Mouse (Mus musculus): ENCODE data around the gene Eps8. TPM values are rescaled to one million over a fixed set of nuclear protein-coding genes. Genes with fewer than 3 reads are reported as not detected.

The Eps8 gene
- polyA plus RNA-seq, 1 experiment from 2014 or later: 2.5 TPM

GRCm38 (mm10) chr6:137670820-137671219 lies 16.1 kb upstream of the Eps8 start:
- no peak overlapping the region for H3K27ac ChIP-seq (ENCODE audit: low read depth, low read length)
- no peaks in the 10 kb centered on the region for H3K9me3 ChIP-seq (ENCODE audit: control insufficient read depth, low read length)
- DNase-seq (ENCODE audit: low spot score) (no peak), ATAC-seq (replicated peaks; ENCODE audit: low FRiP score) (no peak)
- WGBS: 89% methylated on average over 9 of the region's 9 CpGs
- no peak overlapping the region for H3K4me2 ChIP-seq
- no peaks in the 10 kb centered on the region for H3K36me3 ChIP-seq (ENCODE audit: control insufficient read depth, insufficient read depth, low read length)
- no peak overlapping the region for H3K9ac ChIP-seq (ENCODE audit: low read depth, low read length)
- no peaks in the 10 kb centered on the region for H3K27me3 ChIP-seq (replicated peaks; ENCODE audit: control insufficient read depth, insufficient read depth, low read length)
- H3K4me3 ChIP-seq (ENCODE audit: low read depth, low read length): no peak overlapping the region
- no peaks in the 10 kb centered on the region for H3K4me1 ChIP-seq (replicated peaks; ENCODE audit: control insufficient read depth, insufficient read depth, low read length)

DNA sequence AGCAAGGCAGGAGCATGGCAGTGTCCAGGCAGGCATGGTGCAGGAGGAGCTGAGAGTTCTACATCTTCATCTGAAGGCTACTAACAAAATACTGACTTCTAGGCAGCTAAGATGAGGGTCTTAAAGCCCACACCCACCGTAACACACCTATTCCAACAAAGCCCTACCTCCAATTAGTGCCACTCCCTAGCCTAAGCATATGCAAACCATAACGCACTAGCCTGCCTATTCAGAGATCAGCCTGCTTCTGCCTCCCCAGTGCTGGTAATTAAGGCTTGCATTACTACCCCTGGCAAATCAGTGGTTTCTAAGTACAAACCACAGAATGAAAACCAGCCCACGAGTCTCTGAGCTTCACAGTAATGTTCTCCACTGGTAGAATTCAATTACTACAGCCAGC lies 15.2 kb upstream of the Eps8 start:
- Histone ChIP-seq H3K27ac (ENCODE audit: low read depth, low read length) (no peak overlapping the region), H3K9me3 (ENCODE audit: control insufficient read depth, low read length) (no peaks in the 10 kb centered on the region), H3K9ac (ENCODE audit: low read depth, low read length) (no peak overlapping the region), H3K4me1 (replicated peaks; ENCODE audit: control insufficient read depth, insufficient read depth, low read length) (no peaks in the 10 kb centered on the region), H3K36me3 (ENCODE audit: control insufficient read depth, insufficient read depth, low read length) (no peaks in the 10 kb centered on the region), H3K27me3 (replicated peaks; ENCODE audit: control insufficient read depth, insufficient read depth, low read length) (no peaks in the 10 kb centered on the region), H3K4me3 (ENCODE audit: low read depth, low read length) (no peak overlapping the region), H3K4me2 (no peak overlapping the region)
- 82% methylated on average over 3 of the region's 3 CpGs for WGBS
- ATAC-seq (replicated peaks; ENCODE audit: low FRiP score) (no peak), DNase-seq (ENCODE audit: low spot score) (no peak)

- Histone ChIP-seq H3K36me3 (ENCODE audit: control insufficient read depth, insufficient read depth, low read length) (no peaks in the 10 kb centered on the region), H3K9me3 (ENCODE audit: control insufficient read depth, low read length) (no peaks in the 10 kb centered on the region), H3K4me3 (ENCODE audit: low read depth, low read length) (no peak overlapping the region), H3K9ac (ENCODE audit: low read depth, low read length) (no peak overlapping the region), H3K27ac (ENCODE audit: low read depth, low read length) (no peak overlapping the region), H3K4me1 (replicated peaks; ENCODE audit: control insufficient read depth, insufficient read depth, low read length) (no peaks in the 10 kb centered on the region), H3K27me3 (replicated peaks; ENCODE audit: control insufficient read depth, insufficient read depth, low read length) (no peaks in the 10 kb centered on the region), H3K4me2 (no peak overlapping the region)
- DNase-seq (ENCODE audit: low spot score) (no peak), ATAC-seq (replicated peaks; ENCODE audit: low FRiP score) (no peak)
- 77% methylated on average over 1 of the region's 1 CpGs for WGBS
Measured at GRCm38 (mm10) chr6:137669433-137669832, 14.8 kb upstream of the Eps8 start.

GRCm38 (mm10) chr6:137668331-137668730 lies 13.7 kb upstream of the Eps8 start:
- no peaks in the 10 kb centered on the region for H3K4me1 ChIP-seq (replicated peaks; ENCODE audit: control insufficient read depth, insufficient read depth, low read length)
- H3K9me3 ChIP-seq (ENCODE audit: control insufficient read depth, low read length): no peaks in the 10 kb centered on the region
- no peaks in the 10 kb centered on the region for H3K36me3 ChIP-seq (ENCODE audit: control insufficient read depth, insufficient read depth, low read length)
- DNase-seq (ENCODE audit: low spot score) (no peak), ATAC-seq (replicated peaks; ENCODE audit: low FRiP score) (no peak)
- no peak overlapping the region for H3K27ac ChIP-seq (ENCODE audit: low read depth, low read length)
- no peak overlapping the region for H3K4me3 ChIP-seq (ENCODE audit: low read depth, low read length)
- WGBS: 68% methylated on average over 3 of the region's 3 CpGs
- no peak overlapping the region for H3K4me2 ChIP-seq
- H3K9ac ChIP-seq (ENCODE audit: low read depth, low read length): no peak overlapping the region
- H3K27me3 ChIP-seq (replicated peaks; ENCODE audit: control insufficient read depth, insufficient read depth, low read length): no peaks in the 10 kb centered on the region

DNA sequence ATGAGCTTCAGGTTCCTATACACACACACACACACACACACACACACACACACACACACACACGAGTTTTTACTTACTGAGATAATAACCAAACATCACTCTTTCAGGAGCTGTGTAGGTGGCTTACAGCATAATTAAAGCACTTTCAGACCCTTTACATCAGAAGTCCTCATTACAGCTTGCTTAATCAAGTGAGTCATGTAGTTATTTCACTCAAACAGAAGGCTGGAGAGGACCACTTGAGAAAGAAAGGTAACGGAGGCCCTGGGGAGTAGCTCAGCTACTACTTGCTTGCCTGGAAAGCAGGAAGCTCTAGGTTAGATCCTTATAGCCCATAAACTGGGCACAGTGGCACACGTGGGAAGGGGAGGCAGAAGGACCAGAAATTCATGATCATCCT lies 13.0 kb upstream of the Eps8 start:
- Histone ChIP-seq H3K27ac (ENCODE audit: low read depth, low read length) (no peak overlapping the region), H3K4me3 (ENCODE audit: low read depth, low read length) (no peak overlapping the region), H3K27me3 (replicated peaks; ENCODE audit: control insufficient read depth, insufficient read depth, low read length) (no peaks in the 10 kb centered on the region), H3K36me3 (ENCODE audit: control insufficient read depth, insufficient read depth, low read length) (no peaks in the 10 kb centered on the region), H3K4me1 (replicated peaks; ENCODE audit: control insufficient read depth, insufficient read depth, low read length) (no peaks in the 10 kb centered on the region), H3K9ac (ENCODE audit: low read depth, low read length) (no peak overlapping the region), H3K4me2 (no peak overlapping the region), H3K9me3 (ENCODE audit: control insufficient read depth, low read length) (no peaks in the 10 kb centered on the region)
- 61% methylated on average over 3 of the region's 3 CpGs for WGBS
- DNase-seq (ENCODE audit: low spot score) (no peak), ATAC-seq (replicated peaks; ENCODE audit: low FRiP score) (no peak)

GRCm38 (mm10) chr6:137664936-137665335 lies 10.3 kb upstream of the Eps8 start:
- no peak overlapping the region for H3K4me3 ChIP-seq (ENCODE audit: low read depth, low read length)
- no peak overlapping the region for H3K27ac ChIP-seq (ENCODE audit: low read depth, low read length)
- H3K9me3 ChIP-seq (ENCODE audit: control insufficient read depth, low read length): no peaks in the 10 kb centered on the region
- ATAC-seq (replicated peaks; ENCODE audit: low FRiP score) (no peak), DNase-seq (ENCODE audit: low spot score) (no peak)
- no peak overlapping the region for H3K4me2 ChIP-seq
- no peaks in the 10 kb centered on the region for H3K4me1 ChIP-seq (replicated peaks; ENCODE audit: control insufficient read depth, insufficient read depth, low read length)
- H3K27me3 ChIP-seq (replicated peaks; ENCODE audit: control insufficient read depth, insufficient read depth, low read length): no peaks in the 10 kb centered on the region
- 57% methylated on average over 3 of the region's 3 CpGs for WGBS
- no peaks in the 10 kb centered on the region for H3K36me3 ChIP-seq (ENCODE audit: control insufficient read depth, insufficient read depth, low read length)
- no peak overlapping the region for H3K9ac ChIP-seq (ENCODE audit: low read depth, low read length)

DNA sequence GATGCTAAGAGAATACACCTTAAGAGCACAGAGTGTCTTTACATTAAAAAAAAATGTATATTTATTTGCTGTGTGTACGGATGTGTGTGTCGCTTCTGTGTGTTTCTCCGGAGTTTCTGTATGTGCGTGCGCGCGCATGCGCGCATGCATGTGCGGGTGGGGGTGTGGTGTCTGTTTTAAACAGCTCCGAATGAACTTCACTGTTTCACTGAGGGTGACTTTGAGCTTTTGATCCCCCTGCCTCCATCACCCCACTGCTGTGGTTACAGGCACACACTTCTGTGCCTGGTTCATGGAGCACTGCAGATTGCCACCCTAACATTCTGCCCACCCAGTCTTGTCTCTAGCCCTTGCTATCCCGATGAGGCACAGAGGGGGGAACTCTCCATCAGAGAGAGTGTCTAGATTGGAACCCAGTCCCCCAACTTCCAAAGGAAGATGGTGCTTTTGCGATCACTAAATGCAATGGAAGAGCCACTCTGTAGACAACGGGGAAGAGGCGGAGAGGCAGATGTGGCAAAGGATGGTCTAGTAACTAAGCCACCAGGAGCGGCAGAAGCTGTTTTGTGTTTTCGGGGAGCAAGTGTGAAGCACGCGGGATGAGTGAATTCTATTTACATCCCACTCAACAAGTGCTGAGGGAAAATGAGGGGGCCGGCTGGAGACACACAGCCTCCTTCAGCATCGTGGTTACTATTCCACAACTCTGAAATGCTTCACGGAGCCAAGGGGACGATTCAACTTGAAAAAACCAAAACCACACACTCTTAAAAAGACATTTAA lies 7.1 kb upstream of the Eps8 start:
- Histone ChIP-seq H3K27me3 (replicated peaks; ENCODE audit: control insufficient read depth, insufficient read depth, low read length) (no peaks in the 10 kb centered on the region), H3K4me1 (replicated peaks; ENCODE audit: control insufficient read depth, insufficient read depth, low read length) (no peaks in the 10 kb centered on the region), H3K27ac (ENCODE audit: low read depth, low read length) (no peak overlapping the region), H3K36me3 (ENCODE audit: control insufficient read depth, insufficient read depth, low read length) (no peaks in the 10 kb centered on the region), H3K9me3 (ENCODE audit: control insufficient read depth, low read length) (no peaks in the 10 kb centered on the region), H3K4me2 (no peak overlapping the region), H3K9ac (ENCODE audit: low read depth, low read length) (no peak overlapping the region), H3K4me3 (ENCODE audit: low read depth, low read length) (no peak overlapping the region)
- DNase-seq (ENCODE audit: low spot score): no peak
- WGBS: 89% methylated on average over 23 of the region's 23 CpGs
- no peak for ATAC-seq (replicated peaks; ENCODE audit: low FRiP score)

GRCm38 (mm10) chr6:137658426-137659088 lies 3.9 kb upstream of the Eps8 start:
- ATAC-seq (replicated peaks; ENCODE audit: low FRiP score): no peak
- no peaks in the 10 kb centered on the region for H3K9me3 ChIP-seq (ENCODE audit: control insufficient read depth, low read length)
- H3K27me3 ChIP-seq (replicated peaks; ENCODE audit: control insufficient read depth, insufficient read depth, low read length): no peaks in the 10 kb centered on the region
- no peaks in the 10 kb centered on the region for H3K36me3 ChIP-seq (ENCODE audit: control insufficient read depth, insufficient read depth, low read length)
- H3K4me1 ChIP-seq (replicated peaks; ENCODE audit: control insufficient read depth, insufficient read depth, low read length): no peaks in the 10 kb centered on the region
- H3K9ac ChIP-seq (ENCODE audit: low read depth, low read length): no peak overlapping the region
- no peak overlapping the region for H3K4me2 ChIP-seq
- no peak overlapping the region for H3K27ac ChIP-seq (ENCODE audit: low read depth, low read length)
- DNase-seq (ENCODE audit: low spot score): no peak
- H3K4me3 ChIP-seq (ENCODE audit: low read depth, low read length): no peak overlapping the region
- 70% methylated on average over 12 of the region's 12 CpGs for WGBS

DNA sequence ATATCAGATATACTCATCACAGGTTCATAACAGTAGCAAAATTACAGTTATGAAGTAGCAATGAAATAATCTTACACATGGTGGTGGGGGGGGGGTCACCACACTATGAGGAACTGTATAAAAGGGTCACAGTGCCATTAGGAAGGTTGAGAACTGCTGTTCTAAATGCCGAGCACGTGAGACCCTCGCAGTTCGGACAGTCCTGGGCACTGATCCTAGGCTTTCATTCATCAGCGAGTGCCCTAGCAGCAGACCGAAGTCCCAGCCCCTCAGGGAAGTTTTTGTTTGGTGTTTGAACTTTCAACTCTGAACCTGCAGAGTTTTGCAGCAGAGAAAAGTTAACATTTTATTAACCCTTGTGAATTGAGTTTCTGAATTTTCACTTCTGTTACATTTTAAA lies 2.5 kb upstream of the Eps8 start:
- H3K4me2 ChIP-seq: no peak overlapping the region
- 83% methylated on average over 6 of the region's 6 CpGs for WGBS
- H3K36me3 ChIP-seq (ENCODE audit: control insufficient read depth, insufficient read depth, low read length): no peaks in the 10 kb centered on the region
- no peak overlapping the region for H3K9ac ChIP-seq (ENCODE audit: low read depth, low read length)
- H3K9me3 ChIP-seq (ENCODE audit: control insufficient read depth, low read length): no peaks in the 10 kb centered on the region
- H3K4me3 ChIP-seq (ENCODE audit: low read depth, low read length): no peak overlapping the region
- no peak overlapping the region for H3K27ac ChIP-seq (ENCODE audit: low read depth, low read length)
- DNase-seq (ENCODE audit: low spot score) (no peak), ATAC-seq (replicated peaks; ENCODE audit: low FRiP score) (no peak)
- no peaks in the 10 kb centered on the region for H3K4me1 ChIP-seq (replicated peaks; ENCODE audit: control insufficient read depth, insufficient read depth, low read length)
- no peaks in the 10 kb centered on the region for H3K27me3 ChIP-seq (replicated peaks; ENCODE audit: control insufficient read depth, insufficient read depth, low read length)

Measured in liver, embryonic 11.5 days (tissue).